Mouse (Mus musculus) cortical plate, adult 2 months (tissue): ENCODE measurements around the gene Galm.

Experiments used
- CTCF ChIP-seq: fragments of 200-500 bp; IDR thresholded peaks from 2 replicates; pipeline ENCODE4 v1.5.1; 2011; ENCODE audit warnings: mild to moderate bottlenecking, control low read depth, low read length; ENCODE audit not compliant: insufficient read depth; ENCODE audit errors: extremely low read depth
- POLR2A ChIP-seq: fragments of 200-500 bp; IDR thresholded peaks from 2 replicates; pipeline ENCODE4 v1.6.1; 2011; ENCODE audit warnings: mild to moderate bottlenecking, low read length, control low read depth; ENCODE audit not compliant: insufficient read depth; ENCODE audit errors: extremely low read depth

DNA sequence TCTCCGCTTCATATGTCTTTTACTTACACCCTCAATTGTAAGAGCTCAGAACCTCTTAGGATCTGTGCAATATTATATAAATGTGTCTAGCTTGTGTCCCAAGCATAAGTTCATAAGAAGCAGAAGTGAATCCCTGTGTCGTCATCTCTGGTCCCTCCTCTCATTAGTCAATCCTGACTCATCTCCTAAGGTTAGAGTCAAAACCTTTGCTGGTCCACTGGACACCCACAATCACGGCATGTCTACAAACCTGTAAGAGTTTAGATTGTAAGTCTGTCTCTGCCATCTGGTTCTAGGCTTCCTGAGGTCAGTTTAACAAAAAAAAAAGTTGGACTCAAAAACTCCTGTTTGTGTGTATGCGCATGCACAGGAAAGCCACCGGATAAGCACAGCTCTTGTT lies 45.5 kb downstream of the Galm start:
- no peak for TF ChIP-seq CTCF
- TF ChIP-seq POLR2A = no peak
